Mouse (Mus musculus): ENCODE data around the gene Cdh18. TPM values are rescaled to one million over a fixed set of nuclear protein-coding genes. Genes with fewer than 3 reads are reported as not detected.

Cdh18 gene
- total and polyA plus RNA-seq, 3 experiments = not detected

- DNase-seq (ENCODE audit: low read depth, low spot score) = no peak
- no peaks in the 10 kb centered on the region for H3K36me3 ChIP-seq (ENCODE audit: control insufficient read depth in 1 of 2, insufficient read depth in 2 of 2, low read length in 2 of 2)
- TF ChIP-seq SIN3A (IDR thresholded peaks at IDR 0.05; ENCODE audit: low read length) = no peak
- no peak for TF ChIP-seq POLR2A (IDR thresholded peaks at IDR 0.05; ENCODE audit: control insufficient read depth in 1 of 2, insufficient read depth in 1 of 2, low read depth in 1 of 2, low read length in 2 of 2, poor library complexity in 1 of 2)
- TF ChIP-seq USF1 (IDR thresholded peaks at IDR 0.05; ENCODE audit: low read depth, low read length) = no peak
- no peak for TF ChIP-seq POLR2AphosphoS5 (IDR thresholded peaks at IDR 0.05; ENCODE audit: borderline replicate concordance, low read depth, low read length)
- TF ChIP-seq MYC (IDR thresholded peaks at IDR 0.05; ENCODE audit: low read depth, low read length) = no peak
- TF ChIP-seq TAL1 (IDR thresholded peaks at IDR 0.05; ENCODE audit: low read length) = no peak
- no peak for TF ChIP-seq NELFE (IDR thresholded peaks at IDR 0.05; ENCODE audit: low read depth, low read length)
- no peak for TF ChIP-seq ELF1 (IDR thresholded peaks at IDR 0.05; ENCODE audit: low read depth, low read length)
- TF ChIP-seq EP300 (IDR thresholded peaks at IDR 0.05; ENCODE audit: low read depth in 1 of 2, low read length in 2 of 2) = no peak
- TF ChIP-seq ZKSCAN1 (IDR thresholded peaks at IDR 0.05; ENCODE audit: low read depth, low read length) = no peak
- TF ChIP-seq MYB (IDR thresholded peaks at IDR 0.05; ENCODE audit: low read depth, low read length) = no peak
- TF ChIP-seq UBTF (IDR thresholded peaks at IDR 0.05; ENCODE audit: borderline replicate concordance, insufficient read depth, low read depth, low read length) = no peak
- no peak for TF ChIP-seq ETS1 (IDR thresholded peaks at IDR 0.05; ENCODE audit: low read depth, low read length)
- TF ChIP-seq MAX (IDR thresholded peaks at IDR 0.05; ENCODE audit: low read length) = no peak
- no peak for TF ChIP-seq TCF12 (IDR thresholded peaks at IDR 0.05; ENCODE audit: low read depth, low read length)
- TF ChIP-seq BHLHE40 (IDR thresholded peaks at IDR 0.05; ENCODE audit: borderline replicate concordance, low read depth, low read length) = no peak
- no peak for TF ChIP-seq ZNF384 (IDR thresholded peaks at IDR 0.05; ENCODE audit: low read depth, low read length)
- no peak for TF ChIP-seq HCFC1 (IDR thresholded peaks at IDR 0.05; ENCODE audit: low read depth, low read length)
- no peak for TF ChIP-seq JUND (IDR thresholded peaks at IDR 0.05; ENCODE audit: low read depth, low read length)
- no peaks in the 10 kb centered on the region for H3K9me3 ChIP-seq (replicated peaks; ENCODE audit: insufficient read depth, low read length)
- no peaks in the 10 kb centered on the region for H3K79me2 ChIP-seq (ENCODE audit: control insufficient read depth, insufficient read depth, low read length, poor library complexity)
- no peaks in the 10 kb centered on the region for H3K27me3 ChIP-seq (ENCODE audit: control insufficient read depth in 1 of 2, insufficient read depth in 2 of 2, low read length in 2 of 2)
- H3K4me1 ChIP-seq (ENCODE audit: control insufficient read depth in 1 of 2, insufficient read depth in 2 of 2, low read length in 2 of 2) = no peaks in the 10 kb centered on the region
- no peak overlapping the region for H3K9ac ChIP-seq (ENCODE audit: control insufficient read depth, low read depth, low read length, poor library complexity, severe bottlenecking)
- no peak overlapping the region for H3K4me3 ChIP-seq (ENCODE audit: control insufficient read depth in 1 of 2, insufficient read depth in 1 of 2, low read depth in 2 of 2, low read length in 2 of 2)
- H3K27ac ChIP-seq (ENCODE audit: control insufficient read depth, low read depth, low read length) = no peak overlapping the region
Observed at GRCm38 (mm10) chr15:22776346-22776745, 227.5 kb downstream of the Cdh18 start.

- H3K4me1 ChIP-seq (ENCODE audit: control insufficient read depth in 1 of 2, insufficient read depth in 2 of 2, low read length in 2 of 2) = no peaks in the 10 kb centered on the region
- H3K27me3 ChIP-seq (ENCODE audit: control insufficient read depth in 1 of 2, insufficient read depth in 2 of 2, low read length in 2 of 2) = no peaks in the 10 kb centered on the region
- no peak for DNase-seq (ENCODE audit: low read depth, low spot score)
- H3K36me3 ChIP-seq (ENCODE audit: control insufficient read depth in 1 of 2, insufficient read depth in 2 of 2, low read length in 2 of 2) = no peaks in the 10 kb centered on the region
- H3K4me3 ChIP-seq (ENCODE audit: control insufficient read depth in 1 of 2, insufficient read depth in 1 of 2, low read depth in 2 of 2, low read length in 2 of 2) = no peak overlapping the region
- no peaks in the 10 kb centered on the region for H3K79me2 ChIP-seq (ENCODE audit: control insufficient read depth, insufficient read depth, low read length, poor library complexity)
- TF ChIP-seq ELF1 (IDR thresholded peaks at IDR 0.05; ENCODE audit: low read depth, low read length) (no peak), GATA1 (IDR thresholded peaks at IDR 0.05; ENCODE audit: low read depth, low read length) (no peak), ZNF384 (IDR thresholded peaks at IDR 0.05; ENCODE audit: low read depth, low read length) (no peak), ZKSCAN1 (IDR thresholded peaks at IDR 0.05; ENCODE audit: low read depth, low read length) (no peak), RAD21 (IDR thresholded peaks at IDR 0.05; ENCODE audit: low read depth, low read length) (no peak), ZMIZ1 (IDR thresholded peaks at IDR 0.05; ENCODE audit: low read depth, low read length) (no peak), MAZ (IDR thresholded peaks at IDR 0.05; ENCODE audit: low read depth, low read length) (no peak), TBP (IDR thresholded peaks at IDR 0.05; ENCODE audit: low read depth, low read length) (no peak), USF2 (IDR thresholded peaks at IDR 0.05; ENCODE audit: borderline replicate concordance in 1 of 2, insufficient read depth in 1 of 2, low read depth in 1 of 2, low read length in 2 of 2) (no peak), NELFE (IDR thresholded peaks at IDR 0.05; ENCODE audit: low read depth, low read length) (no peak), POLR2AphosphoS5 (IDR thresholded peaks at IDR 0.05; ENCODE audit: borderline replicate concordance, low read depth, low read length) (no peak), KAT2A (conservative IDR thresholded peaks at IDR 0.05; ENCODE audit: low read depth, low read length) (no peak), MAFK (IDR thresholded peaks at IDR 0.05; ENCODE audit: borderline replicate concordance, low read depth, low read length) (no peak), EP300 (IDR thresholded peaks at IDR 0.05; ENCODE audit: low read depth in 1 of 2, low read length in 2 of 2) (no peak), MYB (IDR thresholded peaks at IDR 0.05; ENCODE audit: low read depth, low read length) (no peak), POLR2AphosphoS2 (IDR thresholded peaks at IDR 0.05; ENCODE audit: low read length) (no peak), TAL1 (IDR thresholded peaks at IDR 0.05; ENCODE audit: low read length) (no peak), JUND (IDR thresholded peaks at IDR 0.05; ENCODE audit: low read depth, low read length) (no peak), ETS1 (IDR thresholded peaks at IDR 0.05; ENCODE audit: low read depth, low read length) (no peak)
- H3K9me3 ChIP-seq (replicated peaks; ENCODE audit: insufficient read depth, low read length) = no peaks in the 10 kb centered on the region
- no peak overlapping the region for H3K9ac ChIP-seq (ENCODE audit: control insufficient read depth, low read depth, low read length, poor library complexity, severe bottlenecking)
- H3K27ac ChIP-seq (ENCODE audit: control insufficient read depth, low read depth, low read length) = no peak overlapping the region
Observed at GRCm38 (mm10) chr15:22789696-22790095, 240.9 kb downstream of the Cdh18 start.
